Mouse (Mus musculus): Measurements from ENCODE around the gene Taf1c. TPM values are rescaled to one million over a fixed set of nuclear protein-coding genes. Genes with fewer than 3 reads are reported as not detected.

Taf1c gene
- polyA plus RNA-seq (2014; fragmentation: Illumina TruSeq; extraction: RNeasy Lipid Tissue Mini Kit (QIAGEN cat#74804); ENCODE audit: low read depth, low replicate concordance), result not detected

GRCm38 (mm10) chr8:119604996-119605395 lies at the start of gene Taf1c:
Gene Taf1c, minus strand, starts transcription at chr8:119605222.

GRCm38 (mm10) chr8:119635378-119635777 lies 30.4 kb upstream of the Taf1c start, which contains the start of gene Kcng4:
Gene Kcng4, minus strand, starts transcription at chr8:119635680.

GRCm38 (mm10) chr8:119612471-119612870 lies 7.4 kb upstream of the Taf1c start, which contains the start of gene Adad2:
Gene Adad2, plus strand, starts transcription at chr8:119612747.

GRCm38 (mm10) chr8:119574437-119575365 lies 30.3 kb downstream of the Taf1c start, which contains the start of the genes Hsdl1 and Dnaaf1:
Gene Hsdl1, minus strand, starts transcription at chr8:119575183.
Gene Dnaaf1, plus strand, starts transcription at chr8:119575235.

GRCm38 (mm10) chr8:119558603-119559401 lies 46.2 kb downstream of the Taf1c start, which contains the start of gene Mbtps1:
Gene Mbtps1, minus strand, starts transcription at chr8:119558735.

Other genes with a start within 250 kb of the Taf1c start
- gene Mlycd, start 210.3 kb downstream of the Taf1c start, polyA plus RNA-seq (2014; fragmentation: Illumina TruSeq; extraction: RNeasy Lipid Tissue Mini Kit (QIAGEN cat#74804); ENCODE audit: low read depth, low replicate concordance), result 6.6 TPM
- 5.6 TPM for gene Osgin1, start 171.1 kb downstream of the Taf1c start, polyA plus RNA-seq (2014; fragmentation: Illumina TruSeq; extraction: RNeasy Lipid Tissue Mini Kit (QIAGEN cat#74804); ENCODE audit: low read depth, low replicate concordance)
- not detected for gene Necab2, start 158.5 kb downstream of the Taf1c start, polyA plus RNA-seq (2014; fragmentation: Illumina TruSeq; extraction: RNeasy Lipid Tissue Mini Kit (QIAGEN cat#74804); ENCODE audit: low read depth, low replicate concordance)
- not detected for gene Slc38a8, start 103.5 kb downstream of the Taf1c start, polyA plus RNA-seq (2014; fragmentation: Illumina TruSeq; extraction: RNeasy Lipid Tissue Mini Kit (QIAGEN cat#74804); ENCODE audit: low read depth, low replicate concordance)
- 13.8 TPM for gene Mbtps1, start 46.5 kb downstream of the Taf1c start, polyA plus RNA-seq (2014; fragmentation: Illumina TruSeq; extraction: RNeasy Lipid Tissue Mini Kit (QIAGEN cat#74804); ENCODE audit: low read depth, low replicate concordance)
- gene Hsdl1, start 30.0 kb downstream of the Taf1c start, polyA plus RNA-seq (2014; fragmentation: Illumina TruSeq; extraction: RNeasy Lipid Tissue Mini Kit (QIAGEN cat#74804); ENCODE audit: low read depth, low replicate concordance), result 2.6 TPM
- not detected for gene Dnaaf1, start 30.0 kb downstream of the Taf1c start, polyA plus RNA-seq (2014; fragmentation: Illumina TruSeq; extraction: RNeasy Lipid Tissue Mini Kit (QIAGEN cat#74804); ENCODE audit: low read depth, low replicate concordance)
- gene Adad2, start 7.5 kb upstream of the Taf1c start, polyA plus RNA-seq (2014; fragmentation: Illumina TruSeq; extraction: RNeasy Lipid Tissue Mini Kit (QIAGEN cat#74804); ENCODE audit: low read depth, low replicate concordance), result not detected
- not detected for gene Kcng4, start 30.5 kb upstream of the Taf1c start, polyA plus RNA-seq (2014; fragmentation: Illumina TruSeq; extraction: RNeasy Lipid Tissue Mini Kit (QIAGEN cat#74804); ENCODE audit: low read depth, low replicate concordance)
- gene Wfdc1, start 61.1 kb upstream of the Taf1c start, polyA plus RNA-seq (2014; fragmentation: Illumina TruSeq; extraction: RNeasy Lipid Tissue Mini Kit (QIAGEN cat#74804); ENCODE audit: low read depth, low replicate concordance), result 2.4 TPM
- not detected for gene Atp2c2, start 94.8 kb upstream of the Taf1c start, polyA plus RNA-seq (2014; fragmentation: Illumina TruSeq; extraction: RNeasy Lipid Tissue Mini Kit (QIAGEN cat#74804); ENCODE audit: low read depth, low replicate concordance)
- gene Tldc1, start 173.2 kb upstream of the Taf1c start, polyA plus RNA-seq (2014; fragmentation: Illumina TruSeq; extraction: RNeasy Lipid Tissue Mini Kit (QIAGEN cat#74804); ENCODE audit: low read depth, low replicate concordance), result 1.9 TPM
- gene Cotl1, start 235.3 kb upstream of the Taf1c start, polyA plus RNA-seq (2014; fragmentation: Illumina TruSeq; extraction: RNeasy Lipid Tissue Mini Kit (QIAGEN cat#74804); ENCODE audit: low read depth, low replicate concordance), result 0.40 TPM

All from liver, adult 10 weeks (tissue).